Mouse (Mus musculus) erythroblast, embryonic 14.5 days (primary cell): ENCODE measurements around the gene Zmat3.

Experiments used
- GATA1 ChIP-seq: IDR thresholded peaks from 2 replicates; pipeline ENCODE4 v1.6.1; 2012; ENCODE audit warnings: low read length, inconsistent platforms, mixed read lengths
- TAL1 ChIP-seq: IDR thresholded peaks from 3 replicates; pipeline ENCODE4 v1.6.1; 2012; ENCODE audit warnings: low read length, inconsistent platforms, mixed read lengths

- no peak for TF ChIP-seq TAL1
- TF ChIP-seq GATA1: no peak
Observed at GRCm38 (mm10) chr3:32392841-32393240, 27.0 kb upstream of the Zmat3 start.
